Mouse (Mus musculus) heart, embryonic 15.5 days (tissue): ENCODE measurements at regions not wholly inside any gene's neighbourhood (a gene's known extent, or its start where the extent isn't known, plus 50 kb on each side); places are given as distances from the start of the nearest gene placed in this dataset.
A peak's percentile ranks its signal among the peaks of the same experiment; 100 is the strongest.

ENCODE experiments used
- ATAC-seq: fragments of 200-750 bp; cut with Nextera tagmentation; replicated peaks from 2 replicates; pipeline ENCODE4 v1.8.0; 2017; ENCODE audit warnings: low read depth, moderate TSS enrichment; ENCODE audit not compliant: insufficient number of reproducible peaks, insufficient read depth, low FRiP score
- H3K27ac ChIP-seq: fragments of 300-500 bp; sonication (generic); 2 replicates; pipeline ENCODE4 v1.5.1; 2015; ENCODE audit warnings: mild to moderate bottlenecking, inconsistent platforms
- H3K27me3 ChIP-seq: fragments of 300-500 bp; sonication (generic); 2 replicates; pipeline ENCODE4 v1.6.1; 2015; ENCODE audit warnings: inconsistent platforms
- H3K36me3 ChIP-seq: fragments of 300-500 bp; sonication (generic); 2 replicates; pipeline ENCODE4 v1.6.1; 2015; ENCODE audit warnings: mild to moderate bottlenecking, inconsistent platforms
- H3K4me1 ChIP-seq: fragments of 300-500 bp; sonication (generic); replicated peaks from 2 replicates; pipeline ENCODE4 v1.6.1; 2015; ENCODE audit warnings: inconsistent platforms
- H3K4me2 ChIP-seq: fragments of 300-500 bp; sonication (generic); 2 replicates; pipeline ENCODE4 v1.6.1; 2015; ENCODE audit warnings: inconsistent platforms, mild to moderate bottlenecking, moderate library complexity
- H3K4me3 ChIP-seq: fragments of 300-500 bp; sonication (generic); 2 replicates; pipeline ENCODE4 v1.5.1; 2015; ENCODE audit warnings: mild to moderate bottlenecking, inconsistent platforms
- H3K9ac ChIP-seq: fragments of 300-500 bp; sonication (generic); 2 replicates; pipeline ENCODE4 v1.6.1; 2015; ENCODE audit warnings: mild to moderate bottlenecking, inconsistent platforms
- H3K9me3 ChIP-seq: fragments of 300-500 bp; sonication (generic); replicated peaks from 2 replicates; pipeline ENCODE4 v1.6.1; 2016; ENCODE audit warnings: inconsistent platforms
- WGBS: fragments of 180-500 bp; shearing (Covaris S2); methylation state at CpG from one replicate; pipeline ENCODE4 v1.1.7; 2015; ENCODE audit warnings: mixed read lengths; 5-methylcytosine and 5-hydroxymethylcytosine counted together

GRCm38 (mm10) chr14:67153621-67154020, 1144.6 kb upstream of the Gulo start:
- Histone ChIP-seq H3K4me1 (no peaks in the 10 kb centered on the region), H3K4me2 (no peak overlapping the region), H3K9ac (no peak overlapping the region), H3K4me3 (no peak overlapping the region), H3K9me3 (no peaks in the 10 kb centered on the region), H3K27me3 (no peaks in the 10 kb centered on the region), H3K27ac (no peak overlapping the region), H3K36me3 (no peaks in the 10 kb centered on the region)
- ATAC-seq = no peak
- 41% methylated on average over 3 of the region's 3 CpGs for WGBS

- Histone ChIP-seq H3K27ac (no peak overlapping the region), H3K4me3 (no peak overlapping the region), H3K36me3 (no peaks in the 10 kb centered on the region), H3K9me3 (no peaks in the 10 kb centered on the region), H3K4me2 (no peak overlapping the region), H3K27me3 (no peaks in the 10 kb centered on the region), H3K4me1 (no peaks in the 10 kb centered on the region), H3K9ac (no peak overlapping the region)
- WGBS = 52% methylated on average over 7 of the region's 7 CpGs
- 0 out of 2 replicates have a peak, but pooled peaks have one; percentile 14 for ATAC-seq
Measured at GRCm38 (mm10) chr14:67149961-67150471, 1141.0 kb upstream of the Gulo start.

- Histone ChIP-seq H3K36me3 (no peaks in the 10 kb centered on the region), H3K9ac (no peak overlapping the region), H3K4me1 (no peaks in the 10 kb centered on the region), H3K4me3 (no peak overlapping the region), H3K4me2 (no peak overlapping the region), H3K27me3 (no peaks in the 10 kb centered on the region), H3K9me3 (no peaks in the 10 kb centered on the region), H3K27ac (no peak overlapping the region)
- WGBS = 82% methylated on average over 8 of the region's 8 CpGs
- ATAC-seq = no peak
Measured at GRCm38 (mm10) chr14:67149091-67149490, 1140.1 kb upstream of the Gulo start.

GRCm38 (mm10) chr14:67146602-67147001, 1137.6 kb upstream of the Gulo start:
- H3K9me3 ChIP-seq = no peaks in the 10 kb centered on the region
- H3K4me3 ChIP-seq = no peak overlapping the region
- H3K4me1 ChIP-seq = peaks cover 11% of the 10 kb centered on the region
- no peak overlapping the region for H3K9ac ChIP-seq
- H3K27me3 ChIP-seq = no peaks in the 10 kb centered on the region
- no peak overlapping the region for H3K4me2 ChIP-seq
- H3K27ac ChIP-seq = no peak overlapping the region
- ATAC-seq = no peak
- WGBS = 74% methylated on average over 12 of the region's 12 CpGs
- no peaks in the 10 kb centered on the region for H3K36me3 ChIP-seq

- ATAC-seq = no peak
- 86% methylated on average over 6 of the region's 6 CpGs for WGBS
Measured at GRCm38 (mm10) chr14:67145046-67145445, 1136.0 kb upstream of the Gulo start.

GRCm38 (mm10) chr14:67144461-67144985, 1135.5 kb upstream of the Gulo start:
- WGBS = 73% methylated on average over 4 of the region's 4 CpGs
- no peak for ATAC-seq

More at GRCm38 (mm10) chr14:67145046-67145445, 1136.0 kb upstream of the Gulo start:
- no peak overlapping the region for H3K4me2 ChIP-seq
- H3K4me3 ChIP-seq = no peak overlapping the region
- H3K36me3 ChIP-seq = no peaks in the 10 kb centered on the region
- H3K27me3 ChIP-seq = no peaks in the 10 kb centered on the region
- peaks cover 15% of the 10 kb centered on the region for H3K4me1 ChIP-seq
- H3K9ac ChIP-seq = no peak overlapping the region
- no peaks in the 10 kb centered on the region for H3K9me3 ChIP-seq
- H3K27ac ChIP-seq = no peak overlapping the region

GRCm38 (mm10) chr14:67143826-67144225, 1134.8 kb upstream of the Gulo start:
- 69% methylated on average over 6 of the region's 6 CpGs for WGBS
- Histone ChIP-seq H3K4me2 (no peak overlapping the region), H3K27me3 (no peaks in the 10 kb centered on the region), H3K36me3 (no peaks in the 10 kb centered on the region), H3K9me3 (no peaks in the 10 kb centered on the region), H3K4me1 (peaks cover 15% of the 10 kb centered on the region), H3K27ac (no peak overlapping the region), H3K9ac (no peak overlapping the region), H3K4me3 (no peak overlapping the region)
- ATAC-seq = no peak

More at GRCm38 (mm10) chr14:67144461-67144985, 1135.5 kb upstream of the Gulo start:
- Histone ChIP-seq H3K4me2 (no peak overlapping the region), H3K36me3 (no peaks in the 10 kb centered on the region), H3K9ac (no peak overlapping the region), H3K4me3 (no peak overlapping the region), H3K9me3 (no peaks in the 10 kb centered on the region), H3K27ac (no peak overlapping the region), H3K27me3 (no peaks in the 10 kb centered on the region), H3K4me1 (peaks cover 15% of the 10 kb centered on the region)

- no peak overlapping the region for H3K27ac ChIP-seq
- H3K4me2 ChIP-seq = no peak overlapping the region
- H3K4me1 ChIP-seq = peaks cover 15% of the 10 kb centered on the region
- no peaks in the 10 kb centered on the region for H3K9me3 ChIP-seq
- no peaks in the 10 kb centered on the region for H3K36me3 ChIP-seq
- no peaks in the 10 kb centered on the region for H3K27me3 ChIP-seq
- ATAC-seq = no peak
- H3K9ac ChIP-seq = no peak overlapping the region
- no peak overlapping the region for H3K4me3 ChIP-seq
- 82% methylated on average over 6 of the region's 6 CpGs for WGBS
Measured at GRCm38 (mm10) chr14:67142556-67143250, 1133.7 kb upstream of the Gulo start.

GRCm38 (mm10) chr14:67141581-67142441, 1132.8 kb upstream of the Gulo start:
- Histone ChIP-seq H3K4me2 (peak overlapping the region; percentile 48), H3K27me3 (no peaks in the 10 kb centered on the region), H3K4me3 (no peak overlapping the region), H3K27ac (no peak overlapping the region), H3K9me3 (no peaks in the 10 kb centered on the region), H3K4me1 (peaks cover 15% of the 10 kb centered on the region), H3K36me3 (no peaks in the 10 kb centered on the region), H3K9ac (peak overlapping the region; percentile 13; the same call in 1 of the 2 replicates)
- 18% methylated on average over 15 of the region's 15 CpGs for WGBS
- ATAC-seq = no peak

- Histone ChIP-seq H3K9me3 (no peaks in the 10 kb centered on the region), H3K27me3 (no peaks in the 10 kb centered on the region), H3K4me3 (no peak overlapping the region), H3K36me3 (no peaks in the 10 kb centered on the region), H3K4me1 (peaks cover 18% of the 10 kb centered on the region), H3K4me2 (peak overlapping the region; percentile 48; the same call in 1 of the 2 replicates), H3K27ac (no peak overlapping the region), H3K9ac (no peak overlapping the region)
- WGBS = 64% methylated on average over 7 of the region's 7 CpGs
- ATAC-seq = no peak
Measured at GRCm38 (mm10) chr14:67141151-67141550, 1132.1 kb upstream of the Gulo start.

- Histone ChIP-seq H3K27me3 (no peaks in the 10 kb centered on the region), H3K9ac (no peak overlapping the region), H3K36me3 (no peaks in the 10 kb centered on the region), H3K4me2 (no peak overlapping the region), H3K27ac (no peak overlapping the region), H3K4me3 (no peak overlapping the region), H3K4me1 (peaks cover 32% of the 10 kb centered on the region), H3K9me3 (no peaks in the 10 kb centered on the region)
- ATAC-seq = no peak
Measured at GRCm38 (mm10) chr14:67139674-67140073, 1130.7 kb upstream of the Gulo start.
